Mouse (Mus musculus) retina, postnatal 7 days (tissue): ENCODE data around the gene Csf2.

ENCODE experiments used
- DNase-seq: peaks from one replicate; pipeline ENCODE4 v3.0.0-alpha.2; 2012; ENCODE audit warnings: low read depth, low spot score

The Csf2 gene

DNA sequence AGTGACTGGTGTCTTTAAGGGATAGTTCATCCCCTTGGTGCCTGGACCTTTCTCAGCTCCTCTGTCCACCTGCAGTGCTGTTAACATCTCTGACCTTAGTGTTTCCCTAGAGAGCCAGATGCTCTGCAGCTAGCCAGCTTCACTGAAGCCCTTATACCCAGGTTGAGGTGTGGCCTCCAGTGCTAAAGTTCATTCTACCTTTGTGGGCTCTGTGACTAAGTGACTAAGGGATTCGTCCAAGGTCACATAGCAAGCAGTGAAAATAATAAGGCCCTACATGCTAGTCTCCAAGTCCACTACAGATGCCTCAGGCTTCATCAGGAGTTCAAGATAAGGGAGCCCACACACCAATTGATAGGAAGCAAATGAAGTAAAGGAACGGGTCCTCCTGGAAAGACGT is 7.0 kb downstream of the Csf2 start:
- DNase-seq: no peak

DNA sequence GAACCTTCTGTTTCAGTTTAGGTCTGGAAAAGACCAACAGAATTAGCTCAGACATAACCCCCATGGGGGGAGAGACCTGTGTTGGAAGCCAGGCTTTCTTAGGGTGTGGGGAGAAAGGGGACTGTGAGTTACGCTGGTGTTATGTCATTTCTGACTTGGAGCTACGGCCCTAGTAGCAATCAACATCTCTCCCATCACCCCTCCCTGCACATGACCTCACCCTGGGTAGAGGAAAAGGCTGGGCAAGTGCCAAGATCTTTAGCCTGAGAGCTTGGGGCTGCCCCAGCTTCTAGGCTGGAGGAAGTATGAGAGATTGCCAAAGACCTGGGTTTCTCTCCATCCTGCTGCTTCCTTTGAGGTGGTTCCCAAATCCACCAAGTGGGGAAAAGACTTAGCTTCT is 12.5 kb downstream of the Csf2 start:
- no peak for DNase-seq

DNA sequence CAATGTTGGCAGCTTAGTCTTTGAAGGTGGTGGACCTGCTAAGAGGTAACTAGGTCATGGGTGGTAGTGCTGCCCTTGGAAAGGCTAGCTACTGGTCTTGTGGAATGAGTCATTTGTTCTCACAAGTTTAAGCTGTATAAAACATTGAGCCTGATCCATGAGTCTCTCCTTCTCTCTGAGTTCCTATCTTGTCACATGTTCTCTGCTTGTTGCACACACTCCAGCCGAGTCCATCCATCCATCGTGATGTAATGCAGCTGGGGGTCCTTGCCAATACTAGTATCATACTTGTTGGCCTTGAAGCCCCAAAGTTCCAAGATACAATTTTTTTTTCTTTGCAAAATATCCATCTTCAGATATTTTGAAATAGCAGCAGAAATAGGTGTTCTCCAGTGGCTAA is 22.0 kb downstream of the Csf2 start:
- DNase-seq: no peak

DNA sequence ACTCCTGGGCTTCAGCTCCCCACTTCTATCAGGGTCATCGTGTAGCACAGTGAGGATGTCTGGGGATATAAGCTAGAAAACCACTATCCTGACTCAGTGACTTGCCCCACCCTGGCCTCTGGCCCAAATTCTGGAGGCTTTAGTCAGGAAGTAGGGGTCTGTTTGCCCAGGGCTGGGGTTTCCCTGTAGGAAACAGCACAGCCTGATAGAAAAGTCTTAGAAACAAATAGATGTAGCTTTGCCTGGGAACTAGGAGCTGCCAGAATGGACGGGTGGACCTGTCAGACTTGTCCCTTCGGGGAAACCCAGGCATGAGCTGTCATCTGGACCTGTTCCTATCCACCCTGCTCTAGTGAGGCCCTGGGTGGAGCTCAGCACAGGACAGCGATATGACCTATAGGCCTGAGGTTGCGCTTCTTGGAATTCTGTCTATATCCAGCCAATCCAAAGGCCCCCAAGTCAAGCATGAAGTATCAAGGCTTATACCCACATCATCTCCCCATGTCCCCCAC is 24.9 kb downstream of the Csf2 start:
- DNase-seq: no peak

DNA sequence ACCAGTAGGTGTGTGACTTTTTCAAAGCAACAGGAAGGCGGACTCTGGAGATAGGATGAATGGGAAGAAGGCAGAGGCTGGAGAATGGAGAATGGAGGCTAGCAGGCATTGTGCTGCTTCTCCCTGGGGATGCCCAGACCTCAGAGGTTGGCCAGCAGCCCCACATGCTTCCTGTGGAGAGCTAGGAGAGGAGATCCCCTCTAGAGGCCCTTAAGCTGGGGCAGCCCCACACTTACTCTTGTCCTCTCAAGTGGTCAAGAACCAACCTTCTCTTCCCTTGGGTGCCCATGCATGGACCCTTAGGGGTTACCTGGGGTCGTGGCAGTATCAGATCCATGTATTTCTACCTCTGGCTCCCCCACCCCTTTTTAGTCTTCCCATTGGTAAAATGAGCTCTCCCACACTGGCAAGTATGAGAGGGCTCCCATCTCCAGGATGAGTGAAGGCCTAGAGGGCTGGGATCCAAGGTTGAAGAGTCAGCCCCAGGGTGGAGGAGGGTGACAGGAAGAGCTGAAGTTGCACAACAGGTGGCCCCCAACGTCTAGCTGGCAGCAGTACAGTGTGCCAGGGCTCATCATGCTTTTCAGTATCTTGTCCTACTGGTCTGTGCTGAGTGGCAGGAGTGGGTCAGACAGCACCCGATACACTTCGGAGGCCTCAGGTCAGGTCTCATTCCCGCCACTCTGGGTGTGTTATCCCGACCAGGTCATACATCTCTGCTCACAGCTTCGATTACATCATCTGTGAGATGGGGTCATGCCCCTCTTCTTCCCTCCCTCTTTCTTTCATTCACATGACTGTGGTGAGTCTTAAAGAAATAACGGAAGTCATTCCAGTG is 25.6 kb downstream of the Csf2 start:
- DNase-seq: no peak

DNA sequence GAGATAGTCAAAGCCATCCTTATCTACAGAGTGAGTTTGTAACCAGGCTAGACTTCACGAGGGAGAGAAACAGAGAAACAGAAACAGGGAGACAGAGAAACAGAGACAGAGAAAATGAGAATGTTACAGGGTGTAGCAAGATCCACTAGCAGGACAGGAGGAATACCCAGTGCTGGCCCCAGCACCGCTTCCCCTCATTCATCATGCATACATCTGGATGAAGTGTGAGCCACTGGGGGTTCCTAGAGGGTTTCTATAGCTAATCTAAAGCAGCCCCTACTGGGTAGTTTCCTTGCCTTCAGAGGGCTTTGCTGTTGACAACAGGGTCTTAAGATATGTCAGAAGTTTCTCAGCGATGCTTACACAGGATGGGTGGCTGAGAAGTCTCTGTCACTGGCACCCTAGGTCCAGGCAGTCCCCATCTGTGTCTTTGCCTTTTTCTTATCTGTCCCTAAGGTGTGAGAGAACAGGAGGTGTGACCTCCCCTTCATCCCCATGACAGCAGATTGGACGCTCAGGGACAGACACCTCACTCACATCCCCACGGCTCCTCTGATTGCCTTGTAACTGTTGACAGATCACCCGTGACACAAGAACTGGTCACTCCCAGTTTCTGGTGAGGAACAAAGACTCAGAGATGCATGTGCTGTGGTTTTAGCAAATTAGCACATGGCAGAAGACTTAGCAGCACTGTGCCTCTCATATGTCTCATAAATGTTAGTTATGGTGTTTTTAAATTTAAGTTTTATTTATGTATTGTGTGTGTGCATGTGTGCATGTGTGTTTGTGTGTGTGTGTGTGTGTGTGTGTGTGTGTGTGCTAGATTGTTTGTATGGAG is 29.3 kb downstream of the Csf2 start:
- no peak for DNase-seq

DNA sequence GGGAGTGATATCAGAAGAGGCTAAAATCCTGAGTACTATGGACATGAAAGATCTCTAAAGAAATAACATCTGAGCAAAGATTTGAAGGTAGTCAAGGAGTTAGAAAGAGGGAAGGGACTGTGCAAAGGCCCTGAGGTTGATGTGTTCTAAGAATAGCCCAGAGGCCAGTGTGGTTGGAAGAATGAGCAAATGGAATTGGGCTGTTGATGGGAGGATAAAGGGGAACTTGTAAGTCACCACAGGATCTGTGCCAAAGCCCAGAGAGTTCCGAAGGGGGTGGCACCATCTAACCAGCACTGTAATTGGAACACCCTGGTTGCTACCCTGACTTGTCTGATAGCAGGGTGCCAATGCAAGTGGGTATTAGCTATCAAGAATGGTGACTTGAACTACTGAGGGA is 30.3 kb downstream of the Csf2 start:
- DNase-seq: no peak

DNA sequence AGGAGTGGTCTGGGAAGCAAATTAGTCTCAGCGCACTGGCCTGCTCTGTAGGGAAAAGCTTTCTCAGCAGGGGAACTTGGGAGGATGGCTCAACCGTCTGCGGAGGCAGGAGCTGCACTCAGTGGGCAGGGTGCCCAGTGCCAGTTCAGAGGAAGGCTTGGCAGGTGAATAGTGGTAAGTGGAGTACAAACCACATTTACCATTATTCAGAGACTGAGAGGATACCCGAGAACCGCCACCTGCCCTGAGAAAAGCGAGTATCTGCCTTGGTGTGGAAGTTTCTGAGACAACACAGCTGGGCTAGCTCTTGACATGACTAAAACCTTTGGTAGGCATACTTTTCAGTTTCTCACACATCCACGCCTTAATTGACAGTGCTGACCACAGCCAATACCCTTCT is 32.1 kb downstream of the Csf2 start:
- DNase-seq: no peak

DNA sequence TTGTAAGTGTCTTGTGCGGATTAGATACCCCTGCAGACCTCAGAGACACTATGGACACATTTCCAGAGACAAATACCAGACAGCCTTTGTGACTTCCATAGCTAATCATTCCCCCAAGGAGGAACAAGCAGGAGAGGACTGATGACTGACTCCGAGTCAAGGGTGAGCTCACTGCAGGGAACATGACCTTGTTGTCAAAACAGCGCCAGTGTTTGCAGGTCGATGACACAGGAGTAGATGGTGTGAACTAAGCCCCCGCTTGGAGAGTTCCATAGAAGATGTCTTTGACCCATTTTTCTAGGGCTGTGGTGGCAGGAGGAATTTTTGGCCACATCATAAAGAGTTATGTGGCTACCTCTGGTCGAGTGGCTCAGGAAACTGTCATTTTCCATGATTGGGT is 33.4 kb downstream of the Csf2 start:
- DNase-seq: no peak

DNA sequence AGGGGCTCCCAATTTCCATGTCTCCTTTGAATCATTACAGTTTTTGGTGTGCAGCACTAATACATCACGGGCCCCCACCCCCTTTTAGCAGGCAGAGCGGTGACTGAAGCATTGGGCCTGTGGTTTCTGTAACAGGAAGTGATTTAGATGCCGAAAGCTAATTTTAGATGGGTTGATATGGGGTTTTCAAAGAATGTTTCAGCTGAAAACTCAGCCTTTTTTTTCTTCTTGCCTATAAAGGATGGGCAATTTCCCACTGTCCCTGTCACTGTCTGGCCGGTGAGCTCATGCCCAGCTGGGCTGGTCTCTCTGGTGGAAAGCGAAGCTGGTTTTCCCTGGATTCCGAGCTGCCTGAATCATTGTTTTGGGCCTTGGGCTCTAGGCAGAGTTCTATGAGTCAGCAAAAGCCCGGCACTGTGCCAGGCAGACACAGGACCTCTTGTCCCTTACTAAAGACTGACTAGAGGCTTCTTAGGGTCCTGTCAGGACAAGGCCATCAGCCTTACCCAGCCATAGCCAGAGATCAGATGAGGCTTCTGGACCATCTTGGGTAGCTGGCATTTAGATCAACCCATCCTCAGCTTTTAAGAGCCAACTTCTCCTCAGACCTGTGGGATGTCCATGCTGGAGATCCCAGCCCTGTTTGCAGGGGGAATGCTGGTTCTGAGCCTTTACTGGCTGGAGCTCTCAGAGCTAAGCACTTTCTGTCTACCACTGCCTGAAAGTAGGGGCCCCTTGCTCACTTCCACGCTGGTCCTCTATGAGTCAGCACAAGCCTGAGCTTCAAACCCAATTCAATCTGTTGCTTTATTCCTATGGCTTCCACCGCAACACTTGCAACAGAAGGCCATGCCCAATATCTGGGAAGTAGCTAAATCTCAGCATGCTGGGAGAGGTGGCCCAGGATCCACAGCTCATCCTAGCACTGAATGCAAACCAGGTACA is 34.7 kb downstream of the Csf2 start:
- no peak for DNase-seq

DNA sequence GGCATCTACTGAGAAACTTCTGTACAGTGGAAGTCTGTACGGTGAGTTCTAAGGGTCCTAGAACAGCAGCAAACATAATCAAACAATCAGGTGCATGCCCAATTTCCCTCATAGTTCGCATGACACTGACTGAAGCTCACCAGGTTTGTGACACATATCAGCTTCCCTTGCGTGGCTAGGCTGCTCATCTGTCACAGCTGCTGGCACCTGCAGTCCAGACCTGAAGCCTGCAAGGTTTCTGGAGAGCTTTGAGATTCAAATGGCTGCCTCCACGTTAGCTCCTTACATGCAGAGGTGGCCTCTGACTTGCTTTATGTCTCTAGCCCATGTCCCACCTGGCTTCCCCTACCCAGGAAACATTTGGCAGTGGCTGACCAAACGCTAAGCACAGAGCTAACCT is 35.8 kb downstream of the Csf2 start:
- DNase-seq: no peak

DNA sequence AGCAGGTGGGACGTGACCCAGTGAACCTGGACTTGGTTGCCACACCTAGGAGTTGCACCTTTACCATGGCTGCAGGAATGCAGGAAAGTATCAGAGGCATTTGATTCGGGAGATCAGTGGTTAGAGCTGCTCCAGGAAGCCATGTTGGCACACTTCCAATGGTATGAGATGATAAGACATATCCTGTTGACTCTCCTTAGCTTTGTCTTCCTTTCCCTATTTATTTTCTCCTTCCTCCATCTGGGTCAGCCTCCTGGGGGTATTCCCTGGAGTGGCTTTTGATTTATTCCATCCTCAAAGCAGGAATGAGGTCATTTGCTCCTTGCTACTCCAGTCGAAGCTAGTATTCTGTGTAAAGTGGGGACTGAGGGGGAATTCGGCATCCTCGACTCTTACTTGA is 42.5 kb downstream of the Csf2 start:
- DNase-seq: no peak

DNA sequence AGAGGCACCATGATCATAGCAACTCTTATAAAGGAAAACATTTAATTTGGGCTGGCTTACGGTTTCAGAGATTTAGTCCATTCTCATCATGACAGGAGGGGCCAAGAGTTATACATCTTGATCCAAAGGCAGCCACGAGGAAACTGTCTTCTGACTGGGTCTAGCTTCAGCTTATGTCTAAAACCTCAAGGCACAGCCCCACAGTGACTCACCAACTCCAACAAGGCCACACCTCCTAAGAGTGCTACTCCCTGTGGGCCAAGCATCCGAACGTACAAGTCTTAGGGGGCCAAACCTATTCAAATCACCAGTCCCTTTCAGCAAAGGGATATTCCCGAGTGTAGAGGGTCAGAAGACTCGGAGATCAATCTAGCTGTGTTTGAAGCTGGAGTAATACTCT is 44.1 kb downstream of the Csf2 start:
- DNase-seq: no peak

DNA sequence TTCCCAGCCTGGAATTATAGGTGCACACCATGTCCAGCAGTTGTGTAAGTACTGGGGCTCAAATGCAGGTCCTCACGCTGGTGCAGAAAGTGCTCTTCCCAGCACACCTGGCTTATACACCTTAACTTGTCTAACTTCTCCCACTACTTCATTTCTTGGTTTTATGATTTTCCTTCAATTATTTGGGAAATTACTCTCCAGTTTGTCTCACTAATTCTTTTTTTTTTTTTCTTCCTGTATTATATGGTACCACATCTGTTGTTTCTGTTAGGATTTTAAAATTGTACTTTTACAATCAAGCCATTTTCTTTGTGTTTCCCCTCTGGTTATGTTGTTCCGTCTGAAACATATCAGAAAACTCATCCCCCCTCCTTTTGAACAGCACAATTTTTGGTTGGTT is 44.7 kb downstream of the Csf2 start:
- no peak for DNase-seq

DNA sequence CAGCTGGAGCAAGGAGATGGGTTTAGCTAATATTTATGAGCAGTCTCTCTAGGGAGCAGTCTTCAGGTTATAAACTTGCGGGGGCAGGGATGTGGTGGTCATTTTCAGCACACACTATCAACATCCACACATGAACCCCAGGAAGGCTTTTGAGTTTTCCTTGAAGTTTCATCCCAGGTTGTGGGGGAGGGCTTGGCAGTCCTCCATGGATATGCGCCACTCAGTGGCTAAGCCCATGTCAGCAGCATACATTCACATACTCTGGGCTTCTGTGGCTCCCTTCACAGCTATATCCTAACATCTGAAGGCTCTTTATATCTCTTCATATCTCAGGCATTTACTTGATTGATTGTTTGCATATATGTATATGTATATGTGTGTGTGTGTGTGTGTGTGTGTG is 46.3 kb downstream of the Csf2 start:
- DNase-seq: no peak

DNA sequence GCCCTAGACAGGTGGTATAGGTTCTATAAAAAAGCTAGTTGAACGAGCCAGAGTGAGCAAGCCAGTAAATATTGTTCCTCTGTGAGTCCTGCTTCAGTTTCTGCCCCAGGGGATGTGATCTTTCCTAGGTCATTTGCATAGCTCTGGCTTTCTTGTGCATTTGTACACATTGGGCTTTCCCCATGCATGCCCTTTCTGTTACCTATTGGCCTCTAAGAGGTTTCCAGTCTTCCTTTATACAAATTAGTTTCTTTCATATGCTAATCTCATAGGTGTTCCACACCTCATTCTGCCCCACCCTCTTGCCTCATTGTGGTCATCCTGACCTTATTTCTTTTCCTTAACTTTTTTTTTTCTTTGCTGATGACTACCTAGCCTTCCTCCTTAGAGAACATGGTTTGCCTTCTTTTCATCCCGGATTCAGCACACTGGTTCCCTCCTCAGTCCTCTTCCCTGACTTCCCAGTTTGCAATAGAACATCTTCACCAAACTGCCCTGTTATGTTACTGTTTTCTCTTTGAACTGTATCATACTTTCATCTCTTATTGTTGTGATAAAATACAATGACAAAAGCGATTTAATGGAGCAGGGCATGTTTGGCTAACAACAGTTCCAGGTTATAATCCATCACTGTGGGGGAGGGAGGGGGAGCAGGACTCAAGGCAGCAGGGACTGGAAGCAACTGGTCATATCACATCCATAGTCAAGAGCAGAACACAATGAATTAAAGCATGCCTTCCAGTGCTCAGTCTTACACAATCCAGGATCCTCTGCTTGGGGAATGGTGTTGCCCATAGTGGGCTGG is 47.4 kb downstream of the Csf2 start:
- DNase-seq: no peak

DNA sequence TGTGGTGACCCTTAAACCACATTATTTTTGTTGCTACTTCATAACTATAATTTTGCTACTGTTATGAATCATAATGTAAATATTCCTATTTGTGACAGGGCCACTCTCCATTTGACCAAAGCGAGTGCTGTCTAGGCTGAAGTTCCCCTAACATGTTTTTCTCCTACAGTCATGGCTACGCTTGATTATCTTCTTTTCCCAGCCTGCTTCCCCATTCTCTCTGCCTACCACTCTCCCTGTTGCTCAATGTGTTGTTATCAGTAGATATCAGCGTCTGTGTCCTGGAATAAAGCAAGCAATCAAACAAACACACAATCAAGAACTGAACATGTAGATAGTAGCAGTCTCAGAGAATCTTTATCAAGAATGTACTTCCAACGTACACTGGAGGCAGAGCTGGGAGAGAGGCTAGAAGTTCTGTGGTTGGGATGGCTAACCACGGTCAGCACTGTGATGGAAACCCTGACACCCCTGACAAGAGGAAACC is 48.1 kb downstream of the Csf2 start:
- DNase-seq: no peak
